Mouse (Mus musculus): ENCODE results near the gene Snrnp25. TPM values are rescaled to one million over a fixed set of nuclear protein-coding genes. Genes with fewer than 3 reads are reported as not detected.
"Not testable (repeated sequence)": the region's sequence is repeated elsewhere in the genome, so short reads cannot be mapped to it uniquely, and the experiment has no call there.

Snrnp25 gene
- total RNA-seq, 2 experiments from 2014 or later, result 14.4 to 15.6 TPM

- DNase-seq, result no peak
Measured at GRCm38 (mm10) chr11:32194626-32195025, 10.6 kb upstream of the Snrnp25 start.

DNA sequence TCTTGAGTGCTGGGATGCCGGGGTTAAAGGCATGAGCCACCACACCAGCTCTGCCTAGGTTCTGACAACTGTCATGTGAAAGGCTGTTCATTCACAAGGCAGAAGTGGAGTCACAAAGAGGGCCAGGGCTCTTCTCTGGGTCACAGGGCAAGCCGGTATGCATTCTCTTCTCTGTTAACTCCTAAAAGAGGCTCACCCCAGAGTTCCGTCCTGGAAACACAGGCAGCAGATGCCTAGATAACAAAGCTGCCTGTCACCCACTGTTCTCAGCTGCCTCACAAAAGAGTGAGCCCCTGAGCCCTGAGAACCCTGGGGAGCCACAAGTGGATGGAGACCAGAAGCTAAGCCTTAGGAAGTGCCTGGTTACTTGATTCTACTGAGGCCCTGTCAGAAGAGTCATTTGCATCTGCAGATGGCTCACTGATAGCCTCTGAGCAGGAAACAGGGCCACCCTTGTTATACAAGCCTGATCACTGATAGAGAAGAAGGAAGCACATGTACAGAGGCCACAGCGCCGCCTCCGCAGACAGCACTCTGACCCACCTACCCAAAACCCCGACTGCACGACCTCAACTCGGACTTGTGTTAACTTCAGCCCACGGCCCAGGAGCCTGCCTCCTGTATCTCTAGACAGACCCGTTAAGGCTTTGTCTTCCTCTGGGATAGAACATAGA lies 9.2 kb upstream of the Snrnp25 start:
- peak; percentile 3 for DNase-seq

- DNase-seq, result peak; percentile 3
Measured at GRCm38 (mm10) chr11:32196727-32197126, 8.5 kb upstream of the Snrnp25 start.

DNA sequence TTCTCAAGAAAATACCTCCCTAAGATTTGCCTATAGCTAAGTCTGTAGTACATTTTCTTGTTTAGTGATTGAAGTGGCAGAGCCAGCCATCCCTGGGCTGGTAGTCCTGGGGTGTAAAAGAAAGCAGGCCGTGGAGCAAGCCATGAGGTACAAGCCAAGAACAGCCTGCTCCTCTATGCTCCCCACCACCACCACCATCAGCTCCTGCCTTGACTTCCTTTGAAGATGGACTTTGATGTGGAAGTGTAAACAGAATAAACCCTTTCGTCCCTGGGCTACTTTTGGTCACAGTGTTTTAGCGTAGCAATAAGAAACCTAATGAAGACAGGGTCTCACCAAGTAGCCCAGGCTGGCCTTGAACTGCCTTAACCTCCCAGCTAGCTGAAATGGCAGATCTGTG lies 7.4 kb upstream of the Snrnp25 start:
- no peak for DNase-seq

DNA sequence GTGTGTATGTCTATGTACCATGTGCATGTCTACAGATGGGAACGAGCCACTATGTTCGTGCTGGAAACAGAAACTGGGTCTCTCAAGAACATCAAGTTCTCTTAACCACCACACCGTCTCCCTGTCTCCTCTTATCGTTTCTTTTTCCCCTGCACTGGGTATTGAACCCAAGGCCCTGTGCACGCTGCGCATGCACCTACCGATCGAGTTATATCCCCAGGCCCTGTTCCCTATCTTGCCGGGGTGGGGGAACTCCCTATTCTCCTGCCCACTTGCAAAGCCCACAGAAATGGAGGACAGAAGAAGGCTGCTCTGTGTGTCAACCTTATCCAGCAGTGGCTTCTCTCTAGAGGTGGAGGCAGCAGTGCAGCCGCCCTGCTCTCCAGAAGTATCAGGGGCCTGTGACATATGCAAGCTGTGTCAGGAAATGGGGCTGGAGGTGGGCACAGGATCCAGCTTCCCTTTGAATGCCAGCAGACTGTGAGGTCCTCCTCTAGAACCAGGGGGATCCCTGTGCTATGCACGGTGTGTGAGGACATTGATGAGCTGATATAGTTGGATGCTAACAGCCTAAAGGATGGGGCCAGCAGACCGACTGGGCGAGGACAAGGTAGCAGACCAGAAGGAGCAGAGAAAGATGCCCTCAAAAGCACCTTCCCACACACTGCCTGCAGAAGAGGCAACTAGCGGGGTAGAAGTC lies 6.8 kb upstream of the Snrnp25 start:
- peak; percentile 2 for DNase-seq

DNA sequence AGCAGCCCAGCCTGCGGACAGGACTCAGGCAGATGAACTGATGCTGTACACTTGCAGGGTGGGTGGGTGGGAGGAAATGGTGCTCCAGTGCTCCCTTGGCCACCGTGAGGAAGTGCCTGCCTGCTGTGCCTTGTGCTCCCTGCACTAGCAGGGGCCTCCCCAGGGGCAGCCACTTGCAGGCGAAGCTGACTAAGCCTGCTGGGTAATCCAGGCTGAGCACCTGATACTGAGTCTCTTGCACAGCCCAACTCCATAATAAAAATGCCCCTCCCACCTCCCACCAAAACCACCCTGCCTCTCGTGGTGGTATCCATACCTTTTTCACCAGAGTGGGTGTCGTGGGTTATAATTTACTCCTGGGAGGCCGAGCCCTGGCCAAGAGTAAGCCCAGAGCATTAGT lies 6.0 kb upstream of the Snrnp25 start:
- DNase-seq, result peak; percentile 2

DNA sequence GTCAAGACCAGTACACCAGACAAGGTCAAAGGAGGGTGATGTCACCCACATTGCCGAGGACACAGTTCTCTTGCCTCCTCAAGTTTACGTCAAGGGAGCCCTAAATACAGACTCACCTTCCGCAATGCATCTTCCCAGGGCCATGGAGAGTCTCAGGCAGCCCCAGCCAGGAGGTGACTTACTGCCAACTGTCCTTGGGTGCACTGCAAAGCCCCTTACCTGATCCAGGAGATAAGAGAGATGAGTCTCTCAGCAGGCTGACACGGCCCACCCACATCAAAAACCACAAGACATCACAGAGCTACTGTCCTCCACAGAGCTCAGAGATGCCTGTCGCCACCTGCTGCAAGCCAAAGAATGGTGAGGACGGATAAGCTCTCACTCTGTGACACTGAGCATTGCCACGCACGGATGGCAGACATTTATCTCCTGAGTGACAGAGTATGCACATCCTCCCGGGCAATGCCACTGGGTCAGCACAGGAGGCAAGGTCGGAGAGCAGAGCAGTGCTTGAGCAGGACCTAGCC lies 5.1 kb upstream of the Snrnp25 start, which contains the start of gene Il9r:
Gene Il9r, minus strand, starts transcription at position 205 of the 527 bp plus-strand sequence.
- DNase-seq, result peak; percentile 3

DNA sequence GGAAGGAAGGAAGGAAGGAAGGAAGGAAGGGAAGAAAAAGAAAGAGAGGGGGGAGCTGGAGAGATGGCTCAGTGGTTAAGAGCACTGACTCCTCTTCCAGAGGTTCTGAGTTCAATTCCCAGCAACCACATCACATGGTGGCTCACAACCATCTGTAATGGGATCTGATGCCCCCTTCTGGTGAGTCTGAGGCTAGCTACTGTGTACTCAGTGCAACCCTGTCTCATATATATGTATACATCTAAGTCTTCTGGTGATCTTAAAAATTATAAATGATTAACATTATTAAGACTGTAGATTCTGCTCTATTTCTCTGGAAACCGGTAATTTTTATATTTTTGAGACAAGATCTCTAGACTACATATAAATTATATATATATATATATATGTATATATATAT lies 4.2 kb upstream of the Snrnp25 start:
- DNase-seq, result not testable (repeated sequence)

GRCm38 (mm10) chr11:32201922-32202685 lies 3.1 kb upstream of the Snrnp25 start:
- DNase-seq, result no peak

DNA sequence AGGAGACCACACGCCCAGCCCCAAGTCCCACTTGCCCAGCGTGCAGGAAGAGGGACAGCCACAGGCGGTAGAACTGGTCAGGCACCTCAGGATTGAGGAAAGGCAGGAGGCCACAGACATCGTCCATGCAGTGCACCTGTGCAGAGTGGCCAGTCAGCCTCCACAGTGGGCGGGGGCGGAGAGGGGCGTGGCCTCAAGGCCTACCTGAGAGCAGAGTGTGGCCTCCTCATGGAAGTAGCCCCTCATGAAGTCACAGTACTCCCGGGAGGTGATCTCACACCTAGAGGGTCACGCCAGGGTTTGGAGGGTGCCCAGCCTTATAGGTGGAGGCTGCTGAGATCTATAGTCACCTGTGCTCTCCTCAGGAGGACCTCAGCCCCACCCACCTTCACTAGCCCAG lies 5.4 kb downstream of the Snrnp25 start:
- no peak for DNase-seq

DNA sequence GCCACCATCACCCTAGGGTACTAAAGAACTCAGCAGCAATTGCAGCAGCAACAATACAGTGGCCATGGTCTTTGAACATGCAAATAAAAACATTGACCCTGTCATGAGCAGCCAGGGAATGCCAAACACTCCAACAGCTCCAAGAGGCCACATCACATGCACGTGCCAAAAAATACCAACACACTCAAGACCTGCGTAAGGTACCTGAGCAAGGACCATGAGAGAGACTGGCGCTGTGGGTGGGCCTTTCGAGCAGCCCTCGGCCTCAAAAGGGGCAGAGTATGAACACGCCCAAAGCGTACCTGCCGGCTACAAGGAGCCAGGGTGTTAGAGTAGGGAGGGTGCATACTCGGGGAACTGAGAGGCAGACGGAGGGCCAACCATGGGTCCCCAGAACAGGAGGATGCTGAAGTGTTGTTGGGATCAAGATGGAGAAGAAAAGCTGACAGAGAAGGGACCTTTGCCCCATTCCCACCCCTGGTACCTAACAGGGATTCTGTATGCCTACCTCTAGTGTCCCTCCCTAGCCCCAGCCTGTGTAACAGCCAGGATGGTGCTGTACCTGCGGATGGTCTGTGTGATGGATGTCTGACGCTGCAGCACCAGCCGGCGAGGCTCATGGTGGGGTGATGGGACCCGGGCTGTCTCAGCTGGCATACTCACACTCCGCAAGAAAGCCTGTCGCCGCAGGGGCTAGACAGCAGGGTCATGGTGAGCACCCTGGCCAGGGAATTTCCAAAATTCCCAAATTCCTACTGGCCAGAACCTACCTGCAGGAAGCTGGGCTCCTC lies 10.4 kb downstream of the Snrnp25 start:
- DNase-seq, result no peak

DNA sequence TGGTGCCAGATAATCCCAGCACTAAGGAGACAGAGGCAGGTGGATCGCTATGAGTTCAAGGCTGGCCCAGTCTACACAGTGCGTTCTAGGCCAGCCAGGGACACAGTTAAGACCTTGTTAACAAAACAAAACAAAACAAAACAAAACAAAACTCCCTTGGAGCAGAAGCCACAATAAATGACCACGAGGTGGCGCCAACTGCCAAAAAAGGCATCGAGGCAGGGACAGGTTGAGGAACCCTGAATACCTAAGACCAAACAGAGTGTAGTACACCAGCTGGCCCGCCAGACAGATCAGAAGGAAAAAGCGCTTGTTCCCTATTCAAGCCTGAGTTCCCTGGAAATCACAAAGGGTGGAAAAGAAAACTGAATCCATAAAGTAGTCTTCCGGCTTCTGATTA lies 11.6 kb downstream of the Snrnp25 start:
- DNase-seq, result peak; percentile 79

GRCm38 (mm10) chr11:32218501-32219050 lies 13.4 kb downstream of the Snrnp25 start:
- no peak for DNase-seq

DNA sequence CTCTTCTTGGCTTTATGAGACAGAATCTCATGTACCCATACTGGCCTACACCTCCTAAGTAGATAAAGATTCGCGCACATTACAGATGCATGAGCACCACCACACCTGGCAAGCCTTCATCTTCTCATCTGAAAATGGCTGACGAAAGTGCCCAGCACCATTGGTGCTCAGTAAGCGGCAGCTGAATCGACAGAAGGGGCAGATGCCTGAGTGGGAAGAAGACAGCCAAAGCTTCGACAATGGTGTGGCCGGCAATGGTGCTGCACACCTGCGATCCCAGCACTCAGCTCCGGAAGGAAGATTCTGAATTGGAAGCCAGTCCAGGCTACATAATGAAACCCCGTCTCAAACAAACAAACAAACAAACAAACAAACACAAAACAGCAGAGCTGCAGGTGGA lies 14.1 kb downstream of the Snrnp25 start:
- DNase-seq, result no peak

GRCm38 (mm10) chr11:32220607-32221224 lies 15.5 kb downstream of the Snrnp25 start:
- DNase-seq, result no peak

DNA sequence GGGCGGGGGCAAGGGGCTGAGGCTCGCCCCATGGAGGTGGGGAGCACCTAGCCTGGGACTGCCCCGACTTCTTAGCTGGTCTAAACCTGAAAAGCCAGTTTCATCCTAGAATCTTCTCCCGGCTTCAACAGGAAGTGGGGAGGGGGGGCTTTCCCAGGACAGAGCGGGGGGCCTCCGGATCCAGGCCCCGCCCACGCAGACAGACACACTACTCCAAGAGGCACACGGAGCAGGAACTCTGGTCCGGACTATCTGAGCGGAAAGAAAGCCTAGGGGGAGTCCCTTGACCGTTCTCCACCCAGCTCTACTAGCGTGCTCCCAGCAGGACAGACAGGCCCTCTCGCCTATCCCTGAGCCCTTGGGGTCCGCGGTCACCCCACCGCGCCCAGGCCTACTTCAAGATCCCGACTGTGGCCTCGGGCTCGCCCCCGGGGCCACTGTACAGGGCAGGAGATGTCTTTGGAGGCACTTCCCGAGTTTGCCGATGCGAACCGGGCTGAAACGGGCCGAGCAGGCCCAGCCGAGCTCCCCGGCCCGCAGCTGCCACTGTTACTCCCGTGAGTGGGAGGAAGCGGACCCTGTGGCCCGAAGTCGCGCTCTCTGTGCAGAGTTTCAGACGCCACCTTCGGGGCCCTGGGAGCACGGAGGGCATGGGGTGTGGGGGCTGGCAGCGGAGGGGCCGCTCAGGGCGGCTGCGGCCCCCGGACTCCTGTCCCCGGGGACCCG lies 16.2 kb downstream of the Snrnp25 start:
- DNase-seq, result peak; percentile 77

DNA sequence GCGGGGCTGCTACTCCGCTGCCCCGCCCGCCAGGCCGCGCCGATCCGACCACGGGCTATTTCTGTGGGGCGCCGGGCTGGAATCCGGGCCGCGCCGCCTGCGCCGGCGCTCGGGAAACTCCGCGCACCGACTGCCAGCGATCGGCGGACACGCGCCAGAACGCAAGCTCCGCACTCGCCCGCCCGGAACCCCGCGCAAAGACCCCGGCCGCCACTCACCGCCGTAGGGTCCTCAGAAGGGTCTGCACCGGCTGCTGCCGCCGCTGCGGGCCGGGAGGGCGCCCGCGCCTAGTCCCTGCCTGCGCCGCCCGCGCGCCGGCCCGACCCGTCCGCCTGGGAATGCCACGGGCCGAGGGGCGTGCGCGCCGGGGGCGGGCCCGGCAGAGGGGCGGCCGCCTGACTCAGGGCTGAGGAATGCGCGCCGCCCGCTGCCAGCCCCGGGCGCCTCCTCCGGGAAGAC lies 16.8 kb downstream of the Snrnp25 start, which contains the start of gene Rhbdf1:
Gene Rhbdf1, minus strand, starts transcription at position 350 of the 459 bp plus-strand sequence.
- peak; percentile 76 for DNase-seq

- no peak for DNase-seq
Measured at GRCm38 (mm10) chr11:32222570-32223194, 17.5 kb downstream of the Snrnp25 start.

DNA sequence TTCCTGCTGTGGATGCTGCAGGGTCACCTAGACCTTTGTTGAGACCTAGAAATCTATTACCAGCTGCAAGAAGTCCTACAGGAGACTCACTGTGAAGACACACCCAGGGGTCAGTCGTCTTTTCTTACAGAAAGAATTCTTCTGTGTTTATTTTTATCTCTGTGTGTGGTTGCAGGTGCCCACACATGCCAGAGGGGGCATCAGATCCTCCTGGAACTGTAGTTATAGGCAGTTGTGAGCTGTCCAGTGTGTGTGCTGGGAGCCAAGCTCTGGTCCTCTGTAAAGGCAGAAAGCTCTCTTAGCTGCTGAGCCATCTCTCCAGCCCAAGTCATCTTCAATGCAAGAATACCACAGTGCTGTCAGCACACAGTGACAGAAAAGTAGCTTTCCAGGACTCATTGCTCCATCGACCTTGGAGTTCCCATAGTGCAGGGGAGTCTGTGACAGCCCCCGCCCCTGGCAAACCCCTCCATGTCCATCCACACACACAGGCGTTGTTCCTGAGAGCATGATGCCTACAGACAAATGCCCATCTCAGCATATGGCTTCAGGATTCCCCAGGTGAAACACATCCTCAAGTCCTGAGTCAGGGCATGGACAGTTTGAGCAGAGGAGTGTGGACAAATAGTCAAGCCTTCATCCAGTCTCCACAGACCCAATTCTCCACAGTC lies 18.2 kb downstream of the Snrnp25 start:
- no peak for DNase-seq

All from heart, postnatal 4 days (tissue).